Mouse (Mus musculus) regulatory T cell (primary cell): ENCODE measurements around the gene Sec61a1.

Experiments
- in situ Hi-C: fragments of 300-600 bp; cut with MboI, MseI; formaldehyde crosslinking; loops from one replicate; pipeline ENCODE4 v1.15.1; 2025; ENCODE audit warnings: high pct_unique_total_duplicates

Sec61a1 gene

GRCm38 (mm10) chr6:88518404-88519263, at the start of gene Sec61a1:
Gene Sec61a1 (minus strand): TSS chr6:88518905.
- in situ Hi-C loops: no loop called here

GRCm38 (mm10) chr6:88566676-88567075, 48.0 kb upstream of the Sec61a1 start:
- in situ Hi-C loops: no loop called here

- in situ Hi-C loops: no loop called here
Observed at GRCm38 (mm10) chr6:88565033-88565432, 46.3 kb upstream of the Sec61a1 start.

- in situ Hi-C loops: no loop called here
Observed at GRCm38 (mm10) chr6:88560156-88560555, 41.5 kb upstream of the Sec61a1 start.

GRCm38 (mm10) chr6:88559688-88560087, 41.0 kb upstream of the Sec61a1 start:
- in situ Hi-C loops: no loop called here

- in situ Hi-C loops: no loop called here
Observed at GRCm38 (mm10) chr6:88558076-88558475, 39.4 kb upstream of the Sec61a1 start.

GRCm38 (mm10) chr6:88557548-88557947, 38.8 kb upstream of the Sec61a1 start:
- in situ Hi-C loops: no loop called here

- in situ Hi-C loops: loop anchor here (5.0 kb wide), 1 partner anchor 297 kb away; no protein-coding TSS in a partner anchor
Observed at GRCm38 (mm10) chr6:88549916-88550315, 31.2 kb upstream of the Sec61a1 start.

- in situ Hi-C loops: no loop called here
Observed at GRCm38 (mm10) chr6:88549137-88549814, 30.6 kb upstream of the Sec61a1 start.

GRCm38 (mm10) chr6:88548405-88549049, 29.8 kb upstream of the Sec61a1 start:
- in situ Hi-C loops: no loop called here

- in situ Hi-C loops: no loop called here
Observed at GRCm38 (mm10) chr6:88545397-88545790, 26.7 kb upstream of the Sec61a1 start.

GRCm38 (mm10) chr6:88544644-88545396, 26.1 kb upstream of the Sec61a1 start:
- in situ Hi-C loops: no loop called here

GRCm38 (mm10) chr6:88544241-88544640, 25.5 kb upstream of the Sec61a1 start:
- in situ Hi-C loops: no loop called here

- in situ Hi-C loops: no loop called here
Observed at GRCm38 (mm10) chr6:88540093-88540755, 21.5 kb upstream of the Sec61a1 start.

- in situ Hi-C loops: loop anchor here (5.0 kb wide), 1 partner anchor 72 kb away; no protein-coding TSS in a partner anchor
Observed at GRCm38 (mm10) chr6:88530306-88530705, 11.6 kb upstream of the Sec61a1 start.

- in situ Hi-C loops: no loop called here
Observed at GRCm38 (mm10) chr6:88524056-88524455, 5.4 kb upstream of the Sec61a1 start.

GRCm38 (mm10) chr6:88523451-88523850, 4.7 kb upstream of the Sec61a1 start:
- in situ Hi-C loops: no loop called here

GRCm38 (mm10) chr6:88523043-88523442, 4.3 kb upstream of the Sec61a1 start:
- in situ Hi-C loops: no loop called here

- in situ Hi-C loops: no loop called here
Observed at GRCm38 (mm10) chr6:88522606-88523005, 3.9 kb upstream of the Sec61a1 start.

GRCm38 (mm10) chr6:88521821-88522220, 3.1 kb upstream of the Sec61a1 start:
- in situ Hi-C loops: no loop called here
